Mouse (Mus musculus): ENCODE data around the gene Syt1. TPM values are rescaled to one million over a fixed set of nuclear protein-coding genes. Genes with fewer than 3 reads are reported as not detected.

The Syt1 gene
- polyA plus RNA-seq, 1 experiment from 2014 or later: 5.5 TPM

- H3K27me3 ChIP-seq: no peaks in the 10 kb centered on the region
- no peaks in the 10 kb centered on the region for H3K9me3 ChIP-seq
- no peak for ATAC-seq (ENCODE audit: insufficient number of reproducible peaks, insufficient read depth, low FRiP score, low TSS enrichment)
- no peak overlapping the region for H3K4me3 ChIP-seq
- H3K27ac ChIP-seq: no peak overlapping the region
- H3K9ac ChIP-seq: no peak overlapping the region
- H3K4me2 ChIP-seq (replicated peaks): no peak overlapping the region
- H3K36me3 ChIP-seq: no peaks in the 10 kb centered on the region
- 57% methylated on average over 4 of the region's 4 CpGs for WGBS
- H3K4me1 ChIP-seq: no peaks in the 10 kb centered on the region
Measured at GRCm38 (mm10) chr10:108531641-108532040, 479.1 kb downstream of the Syt1 start.

DNA sequence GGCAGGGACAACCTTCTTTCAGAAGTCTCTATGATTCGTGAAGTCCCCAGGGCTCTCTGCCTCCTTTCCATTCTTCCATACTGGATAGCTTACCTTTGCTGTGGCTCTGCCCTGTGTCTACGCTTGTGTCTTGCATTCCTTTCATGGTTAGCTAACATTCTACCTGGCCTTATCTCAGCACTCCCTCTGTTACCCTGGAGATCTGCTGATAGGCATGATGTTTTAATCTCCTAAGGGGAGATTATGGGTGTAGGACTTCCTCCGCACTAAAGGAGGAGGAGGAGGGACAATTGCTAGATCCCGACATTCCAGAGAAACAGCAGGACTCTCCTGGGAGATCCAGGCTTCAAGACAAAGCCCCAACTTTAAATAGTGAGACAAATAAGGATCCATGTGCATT, 479.7 kb downstream of the Syt1 start:
- H3K4me1 ChIP-seq: no peaks in the 10 kb centered on the region
- H3K9me3 ChIP-seq: no peaks in the 10 kb centered on the region
- H3K4me2 ChIP-seq (replicated peaks): no peak overlapping the region
- no peak overlapping the region for H3K9ac ChIP-seq
- H3K27me3 ChIP-seq: no peaks in the 10 kb centered on the region
- ATAC-seq (ENCODE audit: insufficient number of reproducible peaks, insufficient read depth, low FRiP score, low TSS enrichment): no peak
- 47% methylated on average over 4 of the region's 4 CpGs for WGBS
- H3K4me3 ChIP-seq: no peak overlapping the region
- H3K27ac ChIP-seq: no peak overlapping the region
- no peaks in the 10 kb centered on the region for H3K36me3 ChIP-seq

GRCm38 (mm10) chr10:108528338-108528737, 482.4 kb downstream of the Syt1 start:
- 89% methylated on average over 7 of the region's 7 CpGs for WGBS
- no peak overlapping the region for H3K4me2 ChIP-seq (replicated peaks)
- H3K36me3 ChIP-seq: no peaks in the 10 kb centered on the region
- no peak overlapping the region for H3K4me3 ChIP-seq
- ATAC-seq (ENCODE audit: insufficient number of reproducible peaks, insufficient read depth, low FRiP score, low TSS enrichment): no peak
- no peak overlapping the region for H3K9ac ChIP-seq
- no peaks in the 10 kb centered on the region for H3K27me3 ChIP-seq
- no peaks in the 10 kb centered on the region for H3K9me3 ChIP-seq
- H3K4me1 ChIP-seq: no peaks in the 10 kb centered on the region
- no peak overlapping the region for H3K27ac ChIP-seq

DNA sequence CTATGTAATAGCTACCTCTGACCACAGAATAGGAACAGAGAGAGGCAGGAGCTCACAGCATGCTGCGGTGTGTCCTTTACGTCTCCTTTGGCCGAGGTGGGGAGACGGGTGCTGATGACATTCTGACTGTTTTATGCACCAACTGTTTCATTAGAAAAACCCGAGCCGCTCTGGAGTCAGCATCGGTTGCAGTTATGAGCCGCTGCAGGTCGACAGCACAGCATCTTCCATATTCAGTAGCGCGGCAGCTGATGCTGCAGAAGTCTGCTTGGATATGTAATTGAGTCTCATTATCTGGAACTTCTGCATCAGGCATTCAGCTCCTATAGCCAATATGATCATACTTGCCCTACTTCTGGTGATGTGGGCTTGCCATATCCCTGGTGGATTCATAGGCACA, 485.3 kb downstream of the Syt1 start:
- 92% methylated on average over 11 of the region's 11 CpGs for WGBS

GRCm38 (mm10) chr10:108524306-108525029, 486.3 kb downstream of the Syt1 start:
- peak; percentile 73; the same call in 1 of the 2 replicates for ATAC-seq (ENCODE audit: insufficient number of reproducible peaks, insufficient read depth, low FRiP score, low TSS enrichment)
- no peak overlapping the region for H3K4me3 ChIP-seq
- H3K4me1 ChIP-seq: no peaks in the 10 kb centered on the region
- no peaks in the 10 kb centered on the region for H3K36me3 ChIP-seq
- H3K9me3 ChIP-seq: no peaks in the 10 kb centered on the region
- no peak overlapping the region for H3K4me2 ChIP-seq (replicated peaks)
- H3K27me3 ChIP-seq: no peaks in the 10 kb centered on the region
- H3K9ac ChIP-seq: no peak overlapping the region
- WGBS: 37% methylated on average over 6 of the region's 6 CpGs
- H3K27ac ChIP-seq: no peak overlapping the region

More for the DNA sequence above, 485.3 kb downstream of the Syt1 start:
- no peak overlapping the region for H3K4me2 ChIP-seq (replicated peaks)
- H3K9ac ChIP-seq: no peak overlapping the region
- no peaks in the 10 kb centered on the region for H3K27me3 ChIP-seq
- no peaks in the 10 kb centered on the region for H3K9me3 ChIP-seq
- H3K4me3 ChIP-seq: no peak overlapping the region
- H3K27ac ChIP-seq: no peak overlapping the region
- no peaks in the 10 kb centered on the region for H3K4me1 ChIP-seq
- no peaks in the 10 kb centered on the region for H3K36me3 ChIP-seq
- ATAC-seq (ENCODE audit: insufficient number of reproducible peaks, insufficient read depth, low FRiP score, low TSS enrichment): no peak

DNA sequence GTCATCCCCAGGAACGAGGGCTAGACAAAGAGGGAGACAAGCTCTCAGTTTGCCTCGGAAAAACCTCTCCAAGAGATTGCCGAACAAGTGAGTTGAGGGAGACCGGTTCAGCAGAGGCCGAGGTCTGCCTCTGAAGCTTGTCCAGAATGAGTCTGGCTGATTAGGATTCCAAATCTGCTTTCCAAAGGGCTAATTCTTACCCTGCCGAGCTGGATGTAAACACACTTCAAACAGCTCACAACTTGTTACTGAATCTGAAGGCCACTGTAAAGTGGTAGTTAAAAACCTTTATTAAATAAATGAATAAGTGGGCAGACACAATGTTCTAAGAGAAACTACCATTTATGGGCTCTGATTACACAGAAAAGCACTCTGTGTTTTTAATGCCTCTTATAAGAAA, 491.6 kb downstream of the Syt1 start:
- no peak overlapping the region for H3K4me3 ChIP-seq
- no peak overlapping the region for H3K27ac ChIP-seq
- H3K36me3 ChIP-seq: no peaks in the 10 kb centered on the region
- no peak for ATAC-seq (ENCODE audit: insufficient number of reproducible peaks, insufficient read depth, low FRiP score, low TSS enrichment)
- no peaks in the 10 kb centered on the region for H3K4me1 ChIP-seq
- H3K27me3 ChIP-seq: no peaks in the 10 kb centered on the region
- WGBS: 45% methylated on average over 6 of the region's 6 CpGs
- no peak overlapping the region for H3K4me2 ChIP-seq (replicated peaks)
- H3K9ac ChIP-seq: no peak overlapping the region
- H3K9me3 ChIP-seq: no peaks in the 10 kb centered on the region

DNA sequence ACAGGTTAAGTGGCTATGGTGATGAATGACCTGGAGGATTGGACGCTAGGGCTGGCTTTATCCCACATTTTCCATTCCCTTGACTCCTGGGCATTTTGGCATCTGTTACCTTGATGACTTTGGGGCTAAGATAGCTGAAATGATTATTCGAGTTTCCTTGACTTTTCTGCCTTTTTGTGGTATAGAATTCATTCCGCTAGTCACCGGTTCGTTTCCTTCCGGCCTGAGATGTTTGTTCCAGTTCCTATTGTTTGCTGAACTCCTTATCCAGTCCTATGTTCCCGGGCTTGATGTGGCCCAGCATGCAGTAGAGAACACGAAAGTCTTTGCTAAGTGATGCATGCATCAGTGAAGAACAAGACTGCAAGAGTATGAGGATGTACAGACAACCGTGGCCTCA, 493.7 kb downstream of the Syt1 start:
- no peak overlapping the region for H3K27ac ChIP-seq
- 84% methylated on average over 9 of the region's 9 CpGs for WGBS
- H3K4me2 ChIP-seq (replicated peaks): no peak overlapping the region
- H3K4me1 ChIP-seq: no peaks in the 10 kb centered on the region
- no peaks in the 10 kb centered on the region for H3K27me3 ChIP-seq
- H3K9me3 ChIP-seq: no peaks in the 10 kb centered on the region
- no peak overlapping the region for H3K9ac ChIP-seq
- ATAC-seq (ENCODE audit: insufficient number of reproducible peaks, insufficient read depth, low FRiP score, low TSS enrichment): no peak
- no peaks in the 10 kb centered on the region for H3K36me3 ChIP-seq
- no peak overlapping the region for H3K4me3 ChIP-seq

DNA sequence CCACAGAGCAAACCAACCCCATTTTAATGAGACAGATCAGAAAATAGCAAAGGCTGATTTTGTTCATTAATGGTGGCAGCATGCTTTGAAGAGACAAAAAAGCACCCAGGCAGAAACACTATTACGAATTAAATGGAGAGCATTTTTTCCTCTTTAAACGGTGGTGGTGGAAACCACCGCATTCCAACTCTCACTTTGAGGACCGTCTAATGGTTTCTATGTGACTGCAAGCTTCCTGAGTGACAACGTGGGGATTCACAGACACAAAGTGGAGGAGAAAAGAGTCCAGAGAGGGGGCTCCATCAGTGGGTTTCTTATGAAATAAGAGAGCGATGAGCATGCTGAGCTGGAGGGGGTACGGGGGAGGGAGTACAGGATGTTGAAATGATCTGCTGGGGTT, 496.1 kb downstream of the Syt1 start:
- ATAC-seq (ENCODE audit: insufficient number of reproducible peaks, insufficient read depth, low FRiP score, low TSS enrichment): no peak
- Histone ChIP-seq H3K4me3 (no peak overlapping the region), H3K4me2 (replicated peaks) (no peak overlapping the region), H3K27ac (no peak overlapping the region), H3K9ac (no peak overlapping the region), H3K4me1 (no peaks in the 10 kb centered on the region), H3K36me3 (no peaks in the 10 kb centered on the region), H3K9me3 (no peaks in the 10 kb centered on the region), H3K27me3 (no peaks in the 10 kb centered on the region)
- whole genome bisulfite sequencing: 57% methylated on average over 7 of the region's 7 CpGs

DNA sequence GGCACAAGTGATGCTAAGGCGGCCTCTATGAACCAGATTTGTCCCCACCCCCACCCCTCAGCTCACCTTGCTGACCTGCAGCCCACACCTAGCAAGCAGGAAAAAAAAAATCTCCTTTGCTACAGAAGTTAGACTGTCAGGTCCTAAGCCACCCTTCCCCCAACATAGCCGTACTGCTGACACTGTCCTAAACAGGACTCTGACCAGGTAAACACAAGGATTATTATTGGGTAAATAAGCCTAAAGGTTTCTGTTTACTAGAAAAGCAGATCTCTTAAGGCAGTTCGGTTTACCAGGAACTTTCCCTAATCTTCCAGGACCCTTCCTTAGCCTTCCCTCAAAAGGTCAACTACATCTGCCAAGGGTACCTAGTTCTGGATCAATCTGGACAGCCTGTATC, 501.2 kb downstream of the Syt1 start:
- Histone ChIP-seq H3K4me3 (no peak overlapping the region), H3K27ac (no peak overlapping the region), H3K9ac (no peak overlapping the region), H3K4me2 (replicated peaks) (no peak overlapping the region), H3K9me3 (no peaks in the 10 kb centered on the region), H3K27me3 (no peaks in the 10 kb centered on the region), H3K4me1 (no peaks in the 10 kb centered on the region), H3K36me3 (no peaks in the 10 kb centered on the region)
- ATAC-seq (ENCODE audit: insufficient number of reproducible peaks, insufficient read depth, low FRiP score, low TSS enrichment): no peak
- WGBS: 79% methylated on average over 3 of the region's 3 CpGs

GRCm38 (mm10) chr10:108506917-108507316, 503.9 kb downstream of the Syt1 start:
- 82% methylated on average over 4 of the region's 4 CpGs for WGBS
- H3K4me3 ChIP-seq: no peak overlapping the region
- no peaks in the 10 kb centered on the region for H3K9me3 ChIP-seq
- no peaks in the 10 kb centered on the region for H3K4me1 ChIP-seq
- H3K9ac ChIP-seq: no peak overlapping the region
- H3K27ac ChIP-seq: no peak overlapping the region
- no peaks in the 10 kb centered on the region for H3K36me3 ChIP-seq
- no peak overlapping the region for H3K4me2 ChIP-seq (replicated peaks)
- no peak for ATAC-seq (ENCODE audit: insufficient number of reproducible peaks, insufficient read depth, low FRiP score, low TSS enrichment)
- no peaks in the 10 kb centered on the region for H3K27me3 ChIP-seq

DNA sequence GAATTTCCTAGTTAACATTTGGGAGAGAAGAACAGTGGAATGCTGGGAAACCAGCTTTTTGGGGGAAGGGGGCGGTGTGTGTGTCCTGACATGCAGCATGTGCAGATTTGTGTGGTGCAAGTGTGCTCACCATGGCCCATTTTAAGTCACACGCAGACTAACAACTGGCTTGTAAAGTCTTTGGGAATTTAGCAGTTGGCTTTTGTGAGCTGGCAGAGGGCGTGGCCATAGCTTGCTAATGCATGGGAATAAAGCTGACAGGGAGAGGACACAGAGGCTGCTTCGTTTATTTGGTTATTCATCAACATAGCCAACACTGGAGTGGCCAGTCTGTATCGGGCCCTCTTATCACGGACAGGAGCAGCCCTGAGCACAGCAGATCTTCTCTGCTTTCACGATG, 505.9 kb downstream of the Syt1 start:
- no peak for ATAC-seq (ENCODE audit: insufficient number of reproducible peaks, insufficient read depth, low FRiP score, low TSS enrichment)
- no peaks in the 10 kb centered on the region for H3K4me1 ChIP-seq
- no peaks in the 10 kb centered on the region for H3K27me3 ChIP-seq

GRCm38 (mm10) chr10:108504128-108504870, 506.5 kb downstream of the Syt1 start:
- WGBS: 75% methylated on average over 21 of the region's 21 CpGs
- H3K4me2 ChIP-seq (replicated peaks): no peak overlapping the region
- ATAC-seq (ENCODE audit: insufficient number of reproducible peaks, insufficient read depth, low FRiP score, low TSS enrichment): no peak

More for the DNA sequence above, 505.9 kb downstream of the Syt1 start:
- Histone ChIP-seq H3K27ac (0 out of 2 replicates have a peak overlapping the region, but pooled peaks have one; percentile 26), H3K36me3 (no peaks in the 10 kb centered on the region), H3K4me3 (no peak overlapping the region), H3K9me3 (no peaks in the 10 kb centered on the region), H3K4me2 (replicated peaks) (no peak overlapping the region), H3K9ac (no peak overlapping the region)
- WGBS: 80% methylated on average over 7 of the region's 7 CpGs

More at GRCm38 (mm10) chr10:108504128-108504870, 506.5 kb downstream of the Syt1 start:
- Histone ChIP-seq H3K4me1 (no peaks in the 10 kb centered on the region), H3K27me3 (no peaks in the 10 kb centered on the region), H3K27ac (no peak overlapping the region), H3K9ac (no peak overlapping the region), H3K4me3 (no peak overlapping the region), H3K36me3 (no peaks in the 10 kb centered on the region), H3K9me3 (no peaks in the 10 kb centered on the region)

Measured in embryonic facial prominence, embryonic 12.5 days (tissue).